Mouse (Mus musculus): Measurements from ENCODE around the gene H2al1m.
"Not testable (repeated sequence)": the region's sequence is repeated elsewhere in the genome, so short reads cannot be mapped to it uniquely, and the experiment has no call there.

DNA sequence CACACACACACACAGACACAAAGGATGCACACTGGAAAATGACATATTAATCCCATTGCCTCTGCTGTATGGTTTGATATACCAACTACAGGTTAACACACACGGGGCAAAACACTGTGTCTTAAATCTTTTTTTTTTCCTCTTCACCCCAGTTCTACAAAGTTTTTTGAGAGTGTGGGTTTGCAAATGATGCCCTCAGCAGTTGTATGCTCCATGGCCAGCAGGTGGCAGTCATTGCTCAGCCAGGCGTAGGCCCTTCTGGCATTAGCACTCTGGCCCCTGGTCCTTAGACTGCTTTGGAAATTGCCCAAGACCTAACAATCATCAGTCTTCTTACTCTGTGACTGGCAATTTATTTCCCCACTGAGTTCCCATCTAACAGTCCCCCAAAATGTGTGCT lies 49.5 kb downstream of the H2al1m start:
- not testable (repeated sequence) for TF ChIP-seq GATA1, TAL1 (IDR thresholded peaks at IDR 0.05; ENCODE audit: low read length)

All from erythroblast, embryonic 14.5 days (primary cell).